Mouse (Mus musculus) large intestine, adult 2 months (tissue): Measurements from ENCODE around the gene Rrp8. TPM values are rescaled to one million over a fixed set of nuclear protein-coding genes. Genes with fewer than 3 reads are reported as not detected.
"Not testable (repeated sequence)": the region's sequence is repeated elsewhere in the genome, so short reads cannot be mapped to it uniquely, and the experiment has no call there.

Experiments
- DNase-seq: peaks from one replicate; pipeline ENCODE4 v3.0.0-alpha.2; 2012; ENCODE audit warnings: low read depth, low spot score
- WGBS: fragments of 180-500 bp; shearing (Covaris S2); methylation state at CpG from one replicate; pipeline ENCODE4 v1.1.7; 2018; 5-methylcytosine and 5-hydroxymethylcytosine counted together
- polyA plus RNA-seq: library from polyadenylated mRNA; depleted of rRNA; stranded (reverse); fragments of >200 nt; gene quantifications from 2 replicates; pipeline ENCODE4 v1.2.3, GENCODE M21; 2012

Gene Rrp8
- polyA plus RNA-seq, 1 experiment, result 5.2 TPM

DNA sequence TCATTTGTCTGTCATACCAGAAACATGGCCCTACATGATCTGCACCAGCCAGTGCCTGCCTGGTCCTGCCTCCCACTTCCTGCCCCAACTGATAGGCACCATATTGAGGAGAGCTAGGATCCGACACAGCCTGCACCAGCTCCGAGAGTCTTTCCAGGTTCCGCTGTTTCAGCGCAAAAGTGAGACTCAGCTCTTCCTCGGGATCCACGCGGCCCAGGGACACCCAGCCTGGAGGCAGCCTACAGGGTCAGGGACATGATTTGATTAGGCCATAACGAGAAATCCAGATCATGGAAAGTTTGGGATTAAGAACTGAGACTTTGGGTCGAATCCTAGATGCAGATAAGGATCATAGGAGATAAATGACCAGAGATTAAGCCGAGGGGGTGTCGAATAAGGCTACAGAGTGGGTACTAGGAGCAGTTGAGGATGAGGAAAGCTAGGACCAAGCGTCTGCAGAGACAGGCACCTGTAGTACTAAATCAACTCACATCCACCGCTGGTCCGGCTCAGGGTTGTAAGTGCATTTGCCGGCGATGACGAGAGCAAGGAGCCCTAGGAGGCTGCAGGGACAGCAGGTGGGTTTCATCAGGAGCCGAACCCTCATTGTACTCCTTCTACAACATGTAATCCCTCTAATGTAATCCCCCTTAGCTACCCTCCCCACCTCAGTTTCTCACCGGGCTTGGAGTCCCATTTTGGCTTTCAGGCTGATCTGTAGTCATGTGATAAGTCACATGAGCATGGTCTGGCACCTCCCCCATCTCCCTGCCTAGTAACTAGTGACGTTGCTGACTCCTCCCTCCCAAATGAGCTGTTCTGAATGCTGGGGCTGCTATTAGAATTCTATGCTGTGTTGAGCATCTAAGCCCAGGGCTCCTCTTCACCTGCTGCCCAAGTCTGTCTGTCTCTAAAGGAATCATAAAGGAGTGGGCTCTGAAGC lies 14.6 kb upstream of the Rrp8 start, which contains the start of gene Tpp1:
TSS of gene Tpp1 (minus strand) at position 745 of the 943 bp plus-strand sequence.
- peak; percentile 78 for DNase-seq
- WGBS, result 14% methylated on average over 20 of the region's 20 CpGs

DNA sequence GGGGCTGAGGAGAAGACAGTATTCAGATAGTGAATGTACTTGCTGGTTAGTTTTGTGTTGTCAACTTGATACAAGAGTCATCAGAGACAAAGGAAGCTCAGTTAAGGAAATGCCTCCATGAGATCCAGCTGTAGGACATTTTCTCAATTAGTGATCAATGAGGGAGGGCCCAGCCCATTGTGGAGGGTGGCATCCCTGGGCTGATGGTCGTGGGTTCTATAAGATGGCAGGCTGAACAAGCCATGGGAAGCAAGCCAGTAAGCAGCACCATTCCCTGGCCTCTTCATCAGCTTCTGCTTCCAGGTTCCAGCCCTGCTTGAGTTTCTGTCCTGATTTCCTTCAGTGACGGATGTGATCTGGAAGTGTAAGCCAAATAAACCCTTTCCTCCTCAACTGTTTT lies 10.6 kb upstream of the Rrp8 start:
- 78% methylated on average over 2 of the region's 2 CpGs for WGBS
- no peak for DNase-seq

DNA sequence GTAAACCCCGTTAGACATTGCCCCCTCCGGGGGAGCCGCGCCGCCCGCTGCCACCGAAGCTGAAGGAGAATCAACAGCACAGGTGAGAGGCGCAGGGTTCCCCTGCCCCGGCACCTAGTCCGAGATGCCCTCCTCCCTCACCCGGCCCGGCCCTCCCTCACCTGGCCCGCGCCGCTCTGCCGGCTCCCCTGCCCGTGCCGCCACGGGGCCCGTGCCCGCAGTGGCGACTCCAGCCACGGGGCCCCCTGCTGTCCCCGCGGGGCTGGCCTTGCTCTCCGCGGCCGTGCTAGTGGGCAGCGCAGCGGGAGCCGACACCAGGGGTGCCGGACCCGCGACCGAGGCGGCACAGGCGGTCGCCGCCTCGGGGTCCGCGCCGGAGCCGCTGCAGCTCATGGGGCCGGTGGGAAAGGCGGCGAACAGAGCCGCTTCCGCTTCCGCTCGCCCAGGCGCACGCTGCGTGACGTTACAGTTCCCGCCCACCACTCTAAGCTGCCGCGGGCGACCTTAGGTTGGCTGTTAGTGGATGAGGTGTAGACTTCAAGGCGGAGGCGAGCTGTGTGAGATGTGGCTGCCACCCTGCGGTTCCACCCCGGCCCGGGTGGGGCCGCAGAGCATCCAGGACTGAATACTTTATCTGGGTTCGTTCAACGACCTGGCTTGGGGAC lies 6.9 kb upstream of the Rrp8 start, which contains the start of gene Taf10:
TSS of gene Taf10 (minus strand) at position 436 of the 665 bp plus-strand sequence.
- WGBS, result under 1% methylated on average over 67 of the region's 67 CpGs
- DNase-seq, result peak; percentile 73

DNA sequence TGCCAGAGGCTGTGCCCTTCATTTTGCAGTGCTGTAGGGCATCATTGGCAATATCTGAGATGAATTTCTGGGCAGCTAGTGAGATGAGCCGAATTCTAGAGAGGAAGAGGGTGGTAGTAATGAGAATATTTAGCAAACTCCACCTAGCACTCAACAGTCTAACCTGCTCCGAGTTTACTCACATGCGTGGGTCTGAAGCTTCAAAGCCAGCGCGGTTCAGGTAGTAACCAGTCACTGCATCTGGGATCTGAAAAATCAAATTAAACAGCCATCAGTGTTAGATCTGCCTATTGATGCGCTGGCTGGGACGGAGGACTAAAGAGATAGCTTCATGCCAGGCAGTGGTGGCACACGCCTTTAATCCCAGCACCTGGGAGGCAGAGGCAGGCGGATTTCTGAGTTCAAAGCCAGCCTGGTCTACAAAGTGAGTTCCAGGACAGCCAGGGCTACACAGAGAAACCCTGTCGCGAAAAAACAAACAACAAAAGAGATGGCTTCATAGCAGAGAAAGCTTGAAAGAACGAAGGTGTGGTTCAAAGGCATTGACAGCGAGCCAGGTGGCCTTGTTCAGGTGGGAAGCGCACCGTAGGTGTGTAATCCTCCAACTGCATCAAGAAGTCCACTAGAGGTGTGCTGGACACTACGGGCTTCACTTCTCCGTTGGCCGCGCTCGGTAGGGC lies 6.2 kb upstream of the Rrp8 start:
- 28% methylated on average over 20 of the region's 20 CpGs for WGBS
- not testable (repeated sequence) for DNase-seq

DNA sequence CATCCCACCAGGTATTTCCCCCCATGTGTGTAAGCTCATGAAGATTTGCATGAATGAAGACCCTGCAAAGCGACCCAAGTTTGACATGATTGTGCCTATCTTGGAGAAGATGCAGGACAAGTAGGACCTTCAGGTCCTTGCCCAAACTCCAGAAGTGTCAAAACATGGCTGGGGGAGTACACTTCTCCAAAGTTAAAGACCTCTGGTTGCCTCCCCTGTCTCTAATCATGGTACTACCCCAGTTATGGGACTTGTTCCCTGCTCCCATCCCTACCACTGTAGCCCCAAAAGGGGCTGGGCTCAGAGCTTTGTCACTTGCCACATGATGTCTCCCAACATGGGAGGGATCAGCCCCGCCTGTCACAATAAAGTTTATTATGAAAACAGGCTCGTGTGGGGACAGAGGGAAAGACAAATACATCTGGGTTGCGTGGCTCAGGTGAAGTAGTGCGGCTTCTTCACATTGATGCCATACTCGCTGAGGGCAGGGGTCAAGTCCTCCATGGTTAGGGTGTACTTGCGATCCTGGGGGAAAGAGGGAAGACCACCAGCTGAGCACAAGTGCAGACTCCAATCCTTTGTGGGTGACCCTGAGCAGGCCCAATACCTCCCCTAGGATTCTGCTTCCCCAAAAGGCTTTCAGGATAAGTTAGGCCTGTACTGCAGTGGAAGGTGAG lies 5.5 kb upstream of the Rrp8 start:
- DNase-seq, result not testable (repeated sequence)
- 52% methylated on average over 7 of the region's 7 CpGs for WGBS

DNA sequence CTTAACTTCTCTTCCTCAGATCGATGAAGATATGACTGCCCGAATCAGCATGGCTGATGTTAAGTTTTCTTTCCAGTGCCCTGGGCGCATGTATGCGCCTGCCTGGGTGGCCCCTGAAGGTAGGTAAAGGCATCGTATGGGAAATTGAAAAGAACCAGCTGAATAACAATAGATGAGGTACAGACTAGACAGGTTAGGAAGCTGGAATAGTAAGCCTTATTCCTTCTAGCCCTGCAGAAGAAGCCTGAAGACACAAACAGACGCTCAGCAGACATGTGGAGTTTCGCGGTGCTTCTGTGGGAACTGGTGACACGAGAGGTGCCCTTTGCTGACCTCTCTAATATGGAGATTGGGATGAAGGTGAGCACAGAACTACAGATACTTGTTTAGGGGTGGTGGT lies 4.8 kb upstream of the Rrp8 start:
- DNase-seq, result no peak
- 90% methylated on average over 9 of the region's 9 CpGs for WGBS

DNA sequence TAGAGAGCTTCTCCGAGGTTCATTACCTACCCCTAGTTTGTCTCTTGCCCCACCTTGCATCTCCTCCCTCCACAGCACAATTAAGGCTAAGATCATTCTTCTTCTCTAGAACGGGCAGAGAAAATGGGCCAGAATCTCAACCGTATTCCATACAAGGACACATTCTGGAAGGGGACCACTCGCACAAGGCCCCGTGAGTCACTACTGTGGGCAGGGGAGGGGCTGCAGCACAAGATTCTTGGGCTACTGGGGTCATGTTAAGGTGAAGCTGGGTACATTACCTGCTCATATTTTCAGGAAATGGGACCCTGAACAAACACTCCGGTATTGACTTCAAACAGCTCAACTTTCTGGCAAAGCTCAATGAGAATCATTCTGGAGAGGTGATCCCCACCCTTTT lies 3.7 kb upstream of the Rrp8 start:
- WGBS, result 74% methylated on average over 6 of the region's 6 CpGs
- DNase-seq, result no peak

DNA sequence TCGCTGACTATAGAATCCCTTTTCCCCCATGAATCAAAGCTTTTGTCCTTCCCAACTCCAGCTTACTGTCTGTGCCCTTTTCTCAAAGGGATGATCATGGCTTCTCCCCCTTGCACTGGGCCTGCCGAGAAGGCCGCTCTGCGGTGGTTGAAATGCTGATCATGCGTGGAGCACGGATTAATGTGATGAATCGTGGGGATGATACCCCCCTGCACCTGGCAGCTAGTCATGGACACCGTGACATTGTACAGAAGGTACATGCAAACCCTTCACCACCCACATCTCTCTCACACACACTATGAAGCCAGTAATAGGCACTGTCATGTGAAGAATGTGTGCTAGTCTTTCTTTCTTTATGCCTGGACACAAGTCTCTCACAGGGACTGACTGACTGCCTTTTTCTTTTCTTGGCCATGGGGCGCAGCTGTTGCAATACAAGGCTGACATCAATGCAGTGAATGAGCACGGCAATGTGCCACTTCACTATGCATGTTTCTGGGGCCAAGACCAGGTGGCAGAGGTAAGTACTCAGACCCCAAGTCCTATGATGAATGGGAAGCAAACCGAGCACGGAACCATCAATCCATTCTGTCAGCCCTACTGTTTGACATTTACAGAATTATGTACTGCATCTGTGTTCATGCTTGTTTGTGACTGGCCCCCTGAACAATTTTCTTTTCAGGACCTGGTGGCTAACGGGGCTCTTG lies 3.1 kb upstream of the Rrp8 start:
- WGBS, result 88% methylated on average over 13 of the region's 13 CpGs
- DNase-seq, result no peak

DNA sequence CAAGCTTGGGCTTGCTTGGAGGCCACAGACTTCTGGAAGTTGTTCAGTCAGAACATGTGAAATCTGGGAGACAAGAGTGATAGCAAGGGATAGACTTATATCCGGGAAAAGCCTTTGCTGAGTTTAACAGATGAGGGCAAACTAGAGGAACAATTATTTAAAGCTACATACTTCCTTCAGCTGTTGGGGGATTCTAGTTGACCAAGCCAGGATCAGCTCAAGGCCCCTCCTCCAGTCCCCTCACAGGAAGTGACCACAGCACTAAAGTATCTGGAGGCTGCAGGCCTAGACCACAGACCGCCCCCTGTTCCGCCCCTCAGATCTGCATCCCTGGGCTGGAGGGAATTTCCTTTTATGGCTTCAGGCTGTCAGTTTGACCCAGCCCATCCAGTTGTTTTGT lies 1.8 kb upstream of the Rrp8 start:
- no peak for DNase-seq

DNA sequence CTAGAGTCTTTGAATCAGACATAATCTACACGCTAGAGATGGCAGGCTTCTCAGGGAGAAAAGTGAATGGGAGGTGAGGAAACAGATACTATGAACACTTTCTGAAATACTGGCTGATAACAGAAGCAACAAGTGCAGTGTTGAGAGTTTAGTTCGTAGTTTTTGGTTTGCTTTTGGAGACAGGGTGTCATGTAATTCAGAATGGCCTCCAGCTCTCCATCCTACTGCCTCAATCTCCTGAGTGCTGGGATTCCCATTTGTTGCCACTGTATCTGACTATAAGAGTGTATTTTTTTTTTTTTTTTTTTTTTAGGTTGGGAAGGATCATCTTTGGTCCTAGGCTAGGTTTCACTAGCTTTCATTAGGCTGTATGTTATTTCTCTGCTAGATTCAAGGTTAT lies 1.1 kb upstream of the Rrp8 start:
- DNase-seq, result no peak
- 63% methylated on average over 2 of the region's 2 CpGs for WGBS

More for the DNA sequence above, 1.8 kb upstream of the Rrp8 start:
- WGBS, result 51% methylated on average over 3 of the region's 3 CpGs

DNA sequence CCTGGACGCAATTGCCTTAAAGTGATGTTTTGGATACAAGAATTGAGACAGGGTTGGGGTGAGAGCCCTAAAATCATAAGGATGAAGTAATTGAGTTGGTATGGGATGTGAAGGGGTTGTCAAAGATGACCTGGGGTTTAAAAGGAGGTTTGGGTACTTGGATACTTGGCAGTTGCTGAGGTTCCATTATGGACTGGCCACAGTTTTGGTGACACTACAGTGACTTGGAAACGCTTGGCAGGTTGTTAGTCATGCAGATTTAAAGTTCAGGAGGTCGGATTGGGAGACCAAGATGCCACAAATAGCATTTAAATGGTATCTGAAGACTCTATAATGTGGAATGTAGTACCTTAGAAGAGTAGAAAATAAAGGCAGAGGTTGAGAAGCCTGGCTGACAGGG lies 463 bp upstream of the Rrp8 start:
- no peak for DNase-seq
- WGBS, result 22% methylated on average over 3 of the region's 3 CpGs

DNA sequence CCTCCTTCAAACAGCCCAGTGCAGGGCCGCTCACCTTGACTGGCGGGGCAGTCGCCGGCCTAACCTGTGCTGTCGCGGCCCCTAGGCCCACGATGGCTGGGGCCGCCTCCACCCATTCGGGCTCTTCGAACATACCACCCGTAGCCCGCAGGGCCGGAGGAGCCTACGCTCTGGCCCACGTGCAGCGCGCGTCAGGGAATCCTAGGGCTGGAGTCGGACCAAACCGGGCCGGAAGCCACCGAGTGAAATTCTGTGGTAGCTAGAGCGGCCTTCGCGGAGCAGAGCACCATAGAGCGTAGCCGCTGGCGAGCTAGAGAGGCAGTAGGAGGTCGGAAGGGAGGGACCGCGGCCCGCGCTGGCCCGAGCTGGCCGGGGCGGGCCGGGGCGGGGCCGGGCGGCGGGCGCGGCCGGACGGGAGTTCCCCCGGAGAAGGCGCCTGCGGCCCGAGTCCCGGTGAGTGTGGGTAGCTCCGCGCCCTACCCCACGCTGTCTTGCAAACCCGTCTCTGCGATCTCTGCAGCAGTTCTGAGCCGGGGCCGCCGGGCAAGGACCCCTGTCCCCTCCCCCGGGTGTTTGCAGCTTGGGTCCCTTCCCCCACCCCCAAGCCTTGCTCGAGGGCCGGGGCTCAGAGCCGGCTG lies 802 bp downstream of the Rrp8 start, which contains the start of gene Ilk:
TSS of gene Ilk (plus strand) at position 329 of the 638 bp plus-strand sequence.
- WGBS, result under 1% methylated on average over 51 of the region's 62 CpGs
- DNase-seq, result peak; percentile 69

DNA sequence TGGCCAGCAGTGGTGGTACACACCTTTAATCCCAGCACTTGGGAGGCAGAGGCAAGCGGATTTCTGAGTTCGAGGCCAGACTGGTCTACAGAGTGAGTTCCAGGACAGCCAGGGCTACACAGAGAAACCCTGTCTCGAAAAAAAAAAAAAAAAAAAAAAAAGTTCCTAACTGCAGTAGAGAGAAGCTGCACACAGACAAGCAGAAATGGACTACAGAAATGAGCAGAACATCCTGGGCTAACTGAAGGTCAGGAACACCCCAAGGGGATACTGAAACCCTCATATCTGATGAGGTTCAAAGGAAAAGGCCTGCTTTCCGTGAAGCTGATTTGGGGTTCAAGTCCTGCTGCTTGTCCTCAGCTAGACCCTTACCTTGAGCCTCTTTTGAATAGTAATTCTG lies 1.7 kb downstream of the Rrp8 start:
- DNase-seq, result not testable (repeated sequence)
- WGBS, result 29% methylated on average over 4 of the region's 4 CpGs

DNA sequence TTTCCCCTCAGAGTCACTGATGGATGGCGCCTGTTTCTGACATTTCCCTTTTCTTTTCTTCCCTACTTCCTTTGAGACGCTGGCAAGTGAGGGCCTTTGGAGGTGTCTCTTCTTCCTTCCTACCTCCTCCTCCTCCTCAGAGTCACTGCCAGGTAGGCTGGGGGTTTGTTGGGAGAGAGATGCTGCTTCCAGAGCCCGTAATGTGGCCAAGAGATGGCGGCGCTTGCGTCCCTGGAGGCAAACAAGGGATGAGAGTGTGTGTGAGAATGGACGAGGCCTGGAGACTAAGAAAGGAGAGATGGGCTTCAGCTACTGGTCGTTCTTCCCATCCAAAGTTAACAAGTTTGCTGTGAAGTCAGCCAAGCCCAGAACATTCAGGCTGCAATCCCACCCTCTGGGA lies 2.4 kb downstream of the Rrp8 start:
- WGBS, result 88% methylated on average over 8 of the region's 8 CpGs
- no peak for DNase-seq

DNA sequence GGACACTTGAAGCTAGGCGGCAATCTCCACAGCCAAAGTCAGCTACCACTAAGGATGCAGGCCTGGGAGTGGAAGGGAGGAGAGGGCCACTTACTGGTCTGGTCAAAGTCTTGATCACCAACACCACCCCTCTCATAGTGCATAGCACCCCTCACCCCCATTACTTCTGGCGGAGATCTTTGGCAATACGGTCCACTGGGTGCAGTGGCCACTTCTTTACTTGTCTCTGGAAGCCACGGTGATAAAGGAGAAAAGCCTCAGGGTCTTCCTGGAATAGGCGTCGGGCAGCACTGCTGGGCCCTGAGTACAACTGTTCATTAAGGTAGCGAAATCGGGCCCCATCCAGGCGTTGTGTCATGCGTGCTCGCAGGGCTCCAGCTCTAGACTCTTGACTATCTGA lies 3.3 kb downstream of the Rrp8 start:
- WGBS, result 96% methylated on average over 11 of the region's 11 CpGs
- DNase-seq, result no peak

DNA sequence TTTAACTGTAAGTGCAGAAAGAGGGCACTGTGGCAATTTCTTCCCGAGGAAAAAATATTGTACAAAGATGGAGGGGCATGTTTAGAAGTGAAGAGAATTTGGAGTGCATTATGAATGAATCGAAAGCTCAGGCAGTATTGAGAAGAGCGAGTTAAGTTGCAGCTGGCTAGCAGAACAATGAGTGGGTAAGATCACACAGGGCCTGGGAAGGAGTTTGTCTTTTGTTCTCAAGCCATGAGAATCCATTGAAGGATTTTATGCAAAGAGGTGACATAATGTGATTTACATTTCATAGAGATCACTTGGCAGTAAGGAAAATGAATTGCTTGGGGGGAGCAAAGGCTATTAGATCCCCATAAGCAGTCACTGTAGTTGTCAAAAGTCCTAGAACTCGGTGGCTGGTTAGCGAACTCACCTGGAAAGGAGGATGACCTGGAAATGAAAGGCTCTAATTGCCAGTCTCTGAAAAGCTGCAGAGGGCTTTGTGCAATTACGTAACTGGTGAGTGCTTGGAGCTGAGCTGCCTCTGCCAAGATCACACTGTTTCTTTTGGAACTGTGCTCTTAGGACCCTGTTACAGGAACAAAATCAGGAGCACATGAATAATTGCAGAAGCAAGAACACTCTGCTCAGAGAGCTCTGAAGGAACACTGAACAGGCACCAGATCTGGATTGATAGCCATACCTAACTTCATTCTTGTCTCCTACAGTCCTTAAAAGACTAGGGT lies 8.3 kb downstream of the Rrp8 start:
- no peak for DNase-seq
- 70% methylated on average over 6 of the region's 6 CpGs for WGBS

DNA sequence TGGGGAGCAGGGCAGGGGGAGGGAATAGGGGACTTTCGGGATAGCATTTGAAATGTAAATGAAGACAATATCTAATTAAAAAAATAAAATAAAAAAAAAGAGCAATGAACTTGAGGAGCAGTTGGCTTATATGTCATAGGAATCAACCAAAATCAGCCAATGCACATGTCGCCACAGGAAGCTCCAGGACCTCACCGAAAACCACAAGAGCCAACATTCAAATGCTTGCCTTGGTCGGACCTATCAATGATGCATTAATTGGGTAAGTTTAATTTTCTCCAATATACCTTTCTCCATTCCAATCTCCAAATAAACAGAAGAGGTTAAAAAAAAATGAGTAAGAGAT lies 10.2 kb downstream of the Rrp8 start:
- 92% methylated on average over 4 of the region's 4 CpGs for WGBS

More for the DNA sequence above, 10.2 kb downstream of the Rrp8 start:
- no peak for DNase-seq
